Mouse (Mus musculus) kidney, adult 2 months (tissue): ENCODE results near the gene Tmem132c.

Experiments used
- CTCF ChIP-seq: fragments of 200-500 bp; conservative IDR thresholded peaks from 2 replicates; pipeline ENCODE4 v1.5.1; 2011; ENCODE audit warnings: low read depth, mild to moderate bottlenecking, control low read depth, low read length, moderate library complexity, mixed read lengths; ENCODE audit not compliant: insufficient read depth, insufficient read length
- POLR2A ChIP-seq: fragments of 200-500 bp; IDR thresholded peaks from one replicate; pipeline ENCODE4 v1.6.1; 2011; ENCODE audit warnings: low read depth, low read length, control low read depth

DNA sequence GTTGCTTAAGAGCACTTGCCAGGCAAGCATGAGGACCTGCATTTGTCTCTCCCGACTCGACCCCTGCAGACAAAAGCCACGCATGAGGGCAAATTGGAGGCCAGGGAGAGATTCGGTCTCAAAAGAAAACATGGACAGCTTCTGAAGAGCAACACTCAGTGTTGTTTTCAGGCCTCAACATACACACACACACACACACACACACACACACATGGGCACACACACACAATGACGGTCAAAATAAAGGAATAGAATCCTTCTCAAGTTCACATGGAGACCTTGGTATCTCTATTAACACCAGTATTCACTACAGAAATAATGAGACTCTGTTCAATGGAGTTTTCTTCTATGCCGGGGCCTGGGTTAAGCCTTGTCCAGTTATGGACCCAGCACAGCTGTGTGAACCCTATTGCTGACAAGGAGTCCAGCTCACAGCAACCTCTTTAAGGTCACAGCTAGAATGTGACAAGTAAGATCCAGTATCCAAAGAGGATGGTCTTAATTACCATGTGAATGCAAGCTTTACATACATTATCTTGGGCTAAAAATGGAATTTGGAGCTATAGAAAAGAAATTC, 325.6 kb downstream of the Tmem132c start:
- TF ChIP-seq CTCF: no peak
- TF ChIP-seq POLR2A: no peak
